Mouse (Mus musculus): ENCODE measurements around the gene Selenbp2. TPM values are rescaled to one million over a fixed set of nuclear protein-coding genes. Genes with fewer than 3 reads are reported as not detected.
"Not testable (repeated sequence)": the region's sequence is repeated elsewhere in the genome, so short reads cannot be mapped to it uniquely, and the experiment has no call there.

Gene Selenbp2
- 0.42 TPM in 1 of 2 replicates, not detected in the other for polyA plus RNA-seq (2016; fragmentation: Nextera tagmentation; extraction: Ambion mirVana)

DNA sequence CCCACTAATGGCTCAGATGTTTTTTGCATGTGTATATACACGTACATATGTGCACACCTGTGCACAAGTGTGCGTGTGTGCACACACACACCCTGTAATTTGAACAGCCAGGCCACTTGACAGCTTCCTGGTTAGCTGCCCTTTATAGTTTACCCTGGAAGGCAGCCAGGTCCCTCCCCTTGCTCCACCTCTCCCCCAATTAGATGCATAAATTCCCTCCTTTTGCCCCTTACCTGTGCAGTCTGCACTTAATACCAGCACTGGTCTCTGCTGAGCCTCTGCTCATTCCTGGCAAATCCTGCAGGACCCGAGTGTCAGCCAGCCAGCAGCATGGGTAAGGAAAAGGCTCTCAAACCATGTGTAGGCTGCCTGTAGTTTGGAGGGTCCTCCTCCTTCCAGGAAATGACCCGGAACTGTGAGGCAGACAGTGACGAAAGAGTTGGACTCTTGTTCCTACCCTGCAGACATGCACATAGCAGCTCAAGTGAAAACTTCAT lies at the start of gene Selenbp2:
Gene Selenbp2 (plus strand): TSS at position 228 of the 497 bp plus-strand sequence.
- Histone ChIP-seq H3K4me2 (replicated peaks) (no peak within 1 kb of the TSS), H3K4me1 (peaks cover 8% of the 10 kb centered on the region; the same call in 1 of the 2 replicates), H3K36me3 (no peaks in the 10 kb centered on the region), H3K9me3 (no peaks in the 10 kb centered on the region), H3K27ac (no peak within 1 kb of the TSS), H3K9ac (no peak within 1 kb of the TSS), H3K27me3 (no peaks in the 10 kb centered on the region), H3K4me3 (no peak within 1 kb of the TSS)
- no peak; the same call in 1 of the 2 replicates for ATAC-seq (ENCODE audit: insufficient number of reproducible peaks, insufficient read depth, low FRiP score, low TSS enrichment)
- 57% methylated on average over 5 of the region's 5 CpGs for WGBS

DNA sequence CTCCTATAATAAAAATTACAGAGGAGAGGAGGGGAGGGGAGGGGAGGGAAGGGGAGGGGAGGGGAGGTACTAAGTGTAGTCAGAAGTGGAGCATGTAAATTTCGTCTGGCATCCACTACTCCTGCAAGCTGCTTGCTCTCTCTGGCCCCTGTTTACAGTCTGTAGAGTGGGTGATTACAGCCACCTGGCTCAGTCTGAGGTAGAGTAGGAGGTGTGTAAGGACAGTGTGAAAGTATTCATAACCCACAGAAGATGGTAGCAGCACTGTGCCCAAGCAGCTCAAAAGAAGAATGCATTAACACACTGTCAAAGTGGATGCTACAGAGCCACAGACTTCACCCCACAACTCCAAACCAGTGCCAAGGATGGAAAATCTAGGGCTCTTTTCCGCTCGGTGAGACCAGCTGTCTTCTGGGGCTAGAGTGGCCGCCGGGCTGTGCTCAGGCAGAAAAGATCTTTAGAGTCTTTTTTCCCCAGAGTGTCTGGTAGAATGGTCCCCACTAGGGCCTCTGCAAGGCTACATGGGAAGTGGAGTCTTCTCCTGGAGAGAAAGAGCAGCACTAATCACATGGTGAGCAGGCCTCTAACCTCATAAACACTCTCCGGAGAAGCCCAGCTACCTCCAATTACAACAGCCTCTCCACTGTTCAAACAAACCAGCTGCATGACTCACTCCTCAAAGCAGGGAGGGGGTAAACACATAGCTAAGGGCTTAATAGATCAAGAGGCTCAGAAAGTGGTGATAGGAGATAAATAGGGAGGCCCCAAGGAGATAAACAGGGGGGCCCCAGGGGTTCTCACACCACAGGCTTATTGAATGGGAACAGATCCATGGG lies 44.4 kb upstream of the Selenbp2 start:
- Histone ChIP-seq H3K4me1 (peaks cover 8% of the 10 kb centered on the region), H3K36me3 (no peaks in the 10 kb centered on the region), H3K4me3 (no peak overlapping the region), H3K27me3 (no peaks in the 10 kb centered on the region), H3K9ac (no peak overlapping the region), H3K27ac (peak overlapping the region; percentile 23; the same call in 1 of the 2 replicates), H3K4me2 (replicated peaks) (no peak overlapping the region), H3K9me3 (no peaks in the 10 kb centered on the region)
- 46% methylated on average over 6 of the region's 6 CpGs for WGBS
- peak; percentile 24; the same call in 1 of the 2 replicates for ATAC-seq (ENCODE audit: insufficient number of reproducible peaks, insufficient read depth, low FRiP score, low TSS enrichment)

DNA sequence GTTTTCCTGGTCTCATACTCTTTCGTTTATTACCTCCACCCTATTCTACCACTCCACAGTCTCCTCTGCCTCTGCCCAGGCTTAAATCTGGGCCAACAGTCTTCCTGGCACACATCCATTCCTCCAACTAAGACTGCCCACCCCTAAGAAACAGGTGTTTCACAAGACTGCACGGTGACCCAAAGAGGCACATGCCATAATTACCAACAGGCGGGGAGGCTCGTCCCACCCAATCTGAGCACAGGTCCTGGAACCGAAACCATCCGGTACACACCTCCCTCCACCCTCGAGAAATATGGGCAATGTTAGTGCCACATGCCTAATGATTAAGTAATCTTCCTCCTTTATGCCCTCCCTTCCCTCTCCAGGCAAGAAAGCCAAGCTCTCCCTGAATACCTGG lies 42.9 kb upstream of the Selenbp2 start:
- no peak for ATAC-seq (ENCODE audit: insufficient number of reproducible peaks, insufficient read depth, low FRiP score, low TSS enrichment)

DNA sequence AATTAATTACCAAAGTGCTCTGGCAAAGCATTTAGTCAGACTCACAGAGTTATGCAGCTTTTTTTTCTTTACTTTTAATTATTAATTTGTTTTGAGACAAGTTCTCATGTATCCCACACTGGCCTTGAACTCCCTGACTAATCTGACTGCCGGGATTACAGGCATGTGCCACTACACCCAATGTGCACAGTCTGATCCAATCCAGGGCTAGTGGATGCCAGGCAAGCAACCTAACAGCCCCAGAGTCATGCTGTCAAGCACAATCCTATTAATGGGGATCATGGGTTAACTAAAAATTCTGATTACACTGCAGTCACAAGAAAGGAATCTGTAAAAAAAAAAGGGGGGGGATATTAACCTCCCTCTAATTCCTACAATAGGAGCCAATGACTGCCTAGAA lies 39.4 kb upstream of the Selenbp2 start:
- 59% methylated on average over 1 of the region's 1 CpGs for WGBS

More for the DNA sequence above, 42.9 kb upstream of the Selenbp2 start:
- no peaks in the 10 kb centered on the region for H3K9me3 ChIP-seq
- no peak overlapping the region for H3K9ac ChIP-seq
- peaks cover 8% of the 10 kb centered on the region for H3K4me1 ChIP-seq
- no peaks in the 10 kb centered on the region for H3K36me3 ChIP-seq
- H3K4me3 ChIP-seq: no peak overlapping the region
- H3K27ac ChIP-seq: no peak overlapping the region
- 64% methylated on average over 7 of the region's 7 CpGs for WGBS
- no peak overlapping the region for H3K4me2 ChIP-seq (replicated peaks)
- no peaks in the 10 kb centered on the region for H3K27me3 ChIP-seq

DNA sequence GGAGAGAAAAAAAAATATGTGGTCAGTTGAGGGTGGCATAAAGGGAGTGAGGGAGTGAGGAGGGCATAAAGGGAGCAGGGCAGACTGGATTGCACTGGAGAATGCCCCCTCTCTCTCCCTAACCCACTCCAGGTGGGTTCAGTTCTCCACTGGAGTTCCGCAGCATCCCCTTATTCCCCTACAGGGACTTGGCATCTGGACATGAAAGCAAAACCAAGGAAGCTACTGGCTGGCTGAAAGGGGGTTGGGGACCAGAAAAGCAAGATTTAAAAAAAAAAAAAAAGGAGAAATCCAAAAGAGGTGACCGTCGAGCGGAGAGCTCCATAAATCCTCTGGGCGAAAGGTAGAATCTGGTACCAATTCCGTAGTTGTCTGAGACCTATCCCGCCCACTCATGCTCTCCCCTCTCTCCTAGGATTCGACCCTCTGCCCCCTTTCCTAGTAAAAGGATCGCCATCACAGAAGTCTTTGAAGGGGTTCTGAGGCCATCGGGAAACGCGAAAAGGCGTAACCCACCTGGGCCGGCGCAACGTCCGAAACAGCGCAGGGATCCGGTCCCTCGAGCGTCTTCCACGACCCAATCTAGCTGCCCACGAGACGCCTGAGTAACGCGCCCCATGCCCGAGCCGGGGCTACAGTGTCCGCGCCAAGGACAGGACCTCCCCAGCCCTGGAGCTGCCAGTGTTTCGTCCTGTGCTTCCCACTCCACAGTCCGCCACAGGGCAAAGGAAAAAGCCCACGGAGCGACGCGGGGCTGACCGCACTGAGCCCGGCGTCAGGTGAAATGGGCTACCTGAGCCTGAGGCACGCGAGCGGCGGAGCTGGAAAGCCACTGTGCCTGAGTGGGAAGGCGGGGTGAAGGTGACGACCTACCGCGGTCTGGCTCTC lies 35.3 kb upstream of the Selenbp2 start:
- H3K27me3 ChIP-seq, H3K27ac ChIP-seq, H3K36me3 ChIP-seq, H3K4me1 ChIP-seq, H3K9me3 ChIP-seq: not testable (repeated sequence)
- peak overlapping the region; percentile 36 for H3K9ac ChIP-seq
- 0 out of 2 replicates have a peak, but pooled peaks have one; percentile 4 for ATAC-seq (ENCODE audit: insufficient number of reproducible peaks, insufficient read depth, low FRiP score, low TSS enrichment)
- peak overlapping the region; percentile 35 for H3K4me3 ChIP-seq
- WGBS: 2% methylated on average over 27 of the region's 47 CpGs
- peak overlapping the region; percentile 63 for H3K4me2 ChIP-seq (replicated peaks)

More for the DNA sequence above, 39.4 kb upstream of the Selenbp2 start:
- not testable (repeated sequence) for H3K4me3 ChIP-seq; ATAC-seq (ENCODE audit: insufficient number of reproducible peaks, insufficient read depth, low FRiP score, low TSS enrichment); H3K36me3 ChIP-seq; H3K9ac ChIP-seq; H3K9me3 ChIP-seq; H3K4me2 ChIP-seq (replicated peaks); H3K27me3 ChIP-seq; H3K4me1 ChIP-seq; H3K27ac ChIP-seq

DNA sequence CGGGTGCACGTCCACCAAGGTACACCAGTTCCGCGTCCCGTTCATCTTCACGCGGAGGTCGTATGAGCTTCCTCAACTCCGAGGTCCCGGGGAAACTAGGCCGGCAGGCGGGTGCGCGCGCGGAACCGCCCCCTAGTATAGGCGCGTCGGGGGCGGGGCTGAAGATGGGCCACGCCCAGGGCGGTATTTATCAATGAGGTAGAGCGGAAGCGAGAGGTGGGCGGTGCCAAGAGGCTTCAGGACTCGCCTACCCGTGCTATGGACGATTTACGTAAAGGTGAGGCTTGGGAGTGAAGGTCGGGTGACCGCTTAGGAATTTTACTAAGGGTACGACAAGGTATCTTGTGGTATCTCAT lies 34.6 kb upstream of the Selenbp2 start, which contains the start of gene Tuft1:
Gene Tuft1 (minus strand): TSS at position 133 of the 356 bp plus-strand sequence.
- peak within 1 kb of the TSS; percentile 36 for H3K9ac ChIP-seq

DNA sequence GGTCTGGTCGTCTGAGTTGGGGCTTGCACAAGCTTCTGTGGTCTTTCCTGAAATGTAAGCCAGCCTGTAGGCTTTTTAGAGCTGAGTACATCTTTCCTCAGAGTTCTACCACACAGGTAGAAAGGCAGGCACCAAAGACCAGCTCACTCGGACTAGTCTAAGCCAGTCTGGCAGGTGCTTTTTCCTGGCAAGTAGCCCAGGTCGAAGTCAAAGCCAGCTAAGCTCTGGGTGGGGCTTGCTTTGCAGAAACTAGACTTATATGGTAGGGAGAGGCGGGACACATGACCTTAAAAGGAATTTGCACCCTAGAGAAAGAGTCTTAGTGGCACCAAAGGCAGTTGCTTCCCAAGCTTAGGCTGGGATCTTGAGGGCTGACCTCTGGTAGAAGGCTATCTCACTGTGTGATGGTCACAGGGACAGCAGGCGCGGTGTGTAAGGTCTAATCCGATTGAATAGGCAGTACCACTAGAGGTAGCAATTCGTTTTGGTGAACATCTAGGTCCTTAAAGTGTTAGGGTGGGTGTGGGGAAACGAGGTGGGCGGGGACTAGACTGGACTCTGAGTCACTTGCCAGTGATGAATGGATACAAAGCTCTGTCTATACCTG lies 34.1 kb upstream of the Selenbp2 start:
- H3K9me3 ChIP-seq, H3K4me1 ChIP-seq, H3K9ac ChIP-seq, H3K27me3 ChIP-seq, H3K27ac ChIP-seq, H3K4me3 ChIP-seq, H3K36me3 ChIP-seq: not testable (repeated sequence)
- peak overlapping the region; percentile 26 for H3K4me2 ChIP-seq (replicated peaks)
- ATAC-seq (ENCODE audit: insufficient number of reproducible peaks, insufficient read depth, low FRiP score, low TSS enrichment): peak; percentile 70; the same call in 1 of the 2 replicates
- WGBS: 33% methylated on average over 8 of the region's 10 CpGs

More for the DNA sequence above, 34.6 kb upstream of the Selenbp2 start, which contains the start of gene Tuft1:
- H3K36me3 ChIP-seq, H3K27me3 ChIP-seq, H3K4me1 ChIP-seq, H3K9me3 ChIP-seq, H3K27ac ChIP-seq: not testable (repeated sequence)
- under 1% methylated on average over 23 of the region's 33 CpGs for WGBS
- ATAC-seq (ENCODE audit: insufficient number of reproducible peaks, insufficient read depth, low FRiP score, low TSS enrichment): peak; percentile 79
- Histone ChIP-seq H3K4me2 (replicated peaks) (peak within 1 kb of the TSS; percentile 63), H3K4me3 (peak within 1 kb of the TSS; percentile 35)

DNA sequence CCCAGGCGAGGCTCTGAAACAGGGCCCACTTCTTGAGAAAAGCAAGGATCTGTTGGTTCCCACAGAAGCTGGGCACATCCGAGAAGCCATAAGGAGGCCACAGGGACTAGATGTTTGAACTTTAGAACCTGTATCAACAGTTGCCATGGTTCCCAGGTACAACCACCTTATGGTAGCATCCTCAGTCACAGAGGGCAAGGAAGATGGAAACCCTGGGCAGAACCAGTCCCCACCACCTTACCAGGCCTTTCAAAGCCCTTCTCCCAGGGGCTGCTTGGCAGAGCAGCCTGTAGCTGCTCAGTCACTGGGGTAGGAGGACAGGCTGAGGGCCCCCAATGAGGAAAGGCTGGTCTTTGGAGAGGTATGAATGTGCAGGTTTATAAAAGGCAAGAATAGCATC lies 32.5 kb upstream of the Selenbp2 start:
- not testable (repeated sequence) for H3K4me1 ChIP-seq; H3K9me3 ChIP-seq; H3K36me3 ChIP-seq; ATAC-seq (ENCODE audit: insufficient number of reproducible peaks, insufficient read depth, low FRiP score, low TSS enrichment); H3K4me2 ChIP-seq (replicated peaks); H3K4me3 ChIP-seq; H3K27ac ChIP-seq; H3K27me3 ChIP-seq; H3K9ac ChIP-seq
- WGBS: 83% methylated on average over 2 of the region's 2 CpGs

DNA sequence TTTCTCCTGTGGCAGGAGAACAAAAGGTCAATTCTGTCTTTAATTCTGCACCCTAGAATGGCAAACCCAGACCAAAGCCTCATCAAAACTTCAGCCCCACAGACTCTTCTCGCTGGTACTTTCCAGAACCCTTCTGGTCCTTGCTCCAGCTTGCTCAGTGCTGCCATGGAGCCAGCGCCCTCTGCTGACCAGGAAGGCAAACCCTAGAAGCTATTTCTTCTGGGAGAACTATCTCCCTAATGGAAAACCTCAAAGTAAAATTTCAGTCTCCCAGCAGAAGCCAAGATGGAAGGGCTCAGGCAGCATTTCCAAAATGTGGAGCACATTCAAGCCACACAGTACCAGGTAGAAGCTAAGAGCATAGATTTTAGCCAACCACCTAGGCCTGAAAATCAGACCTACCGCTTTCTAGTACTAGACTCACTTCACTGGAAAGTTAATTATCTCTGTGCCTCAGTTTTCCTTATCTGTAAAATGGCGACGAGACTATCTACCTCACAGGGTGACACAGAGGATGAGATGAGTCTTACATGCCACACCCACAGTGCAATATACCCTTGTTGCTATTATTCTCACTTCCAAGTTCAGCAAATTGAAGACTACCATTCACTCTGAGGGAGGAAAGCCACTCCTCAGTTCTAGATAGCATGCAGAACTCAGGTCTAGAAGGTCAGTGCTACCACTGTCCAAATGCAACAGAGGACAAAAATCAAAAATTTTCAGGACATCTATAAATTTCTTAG lies 28.1 kb upstream of the Selenbp2 start:
- not testable (repeated sequence) for H3K36me3 ChIP-seq; H3K9me3 ChIP-seq; H3K4me1 ChIP-seq; ATAC-seq (ENCODE audit: insufficient number of reproducible peaks, insufficient read depth, low FRiP score, low TSS enrichment); H3K27me3 ChIP-seq; H3K9ac ChIP-seq; H3K4me2 ChIP-seq (replicated peaks); H3K27ac ChIP-seq; H3K4me3 ChIP-seq
- WGBS: 64% methylated on average over 5 of the region's 5 CpGs

DNA sequence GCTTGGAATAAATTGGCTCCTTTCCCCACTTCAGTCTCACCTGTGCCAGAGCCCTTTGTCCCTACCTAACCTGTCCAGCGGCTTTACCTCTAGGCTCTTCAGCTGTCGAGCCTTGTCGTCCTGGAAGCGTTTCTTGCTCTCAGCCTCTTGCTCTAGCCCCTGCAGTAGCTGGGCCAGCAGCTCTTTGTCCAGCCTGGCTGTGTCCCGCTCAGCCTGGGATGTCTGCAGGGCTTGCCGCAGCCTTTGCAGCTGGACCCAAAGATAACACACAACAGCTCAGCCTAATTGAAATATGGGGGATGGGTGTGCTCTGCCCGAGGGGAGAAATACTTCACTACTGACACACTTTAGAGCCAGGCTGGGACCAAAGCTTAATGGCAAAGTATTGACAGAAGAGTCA lies 27.5 kb upstream of the Selenbp2 start:
- 18% methylated on average over 7 of the region's 7 CpGs for WGBS
- H3K36me3 ChIP-seq; ATAC-seq (ENCODE audit: insufficient number of reproducible peaks, insufficient read depth, low FRiP score, low TSS enrichment); H3K27ac ChIP-seq; H3K27me3 ChIP-seq; H3K9me3 ChIP-seq; H3K9ac ChIP-seq; H3K4me1 ChIP-seq; H3K4me2 ChIP-seq (replicated peaks); H3K4me3 ChIP-seq: not testable (repeated sequence)

DNA sequence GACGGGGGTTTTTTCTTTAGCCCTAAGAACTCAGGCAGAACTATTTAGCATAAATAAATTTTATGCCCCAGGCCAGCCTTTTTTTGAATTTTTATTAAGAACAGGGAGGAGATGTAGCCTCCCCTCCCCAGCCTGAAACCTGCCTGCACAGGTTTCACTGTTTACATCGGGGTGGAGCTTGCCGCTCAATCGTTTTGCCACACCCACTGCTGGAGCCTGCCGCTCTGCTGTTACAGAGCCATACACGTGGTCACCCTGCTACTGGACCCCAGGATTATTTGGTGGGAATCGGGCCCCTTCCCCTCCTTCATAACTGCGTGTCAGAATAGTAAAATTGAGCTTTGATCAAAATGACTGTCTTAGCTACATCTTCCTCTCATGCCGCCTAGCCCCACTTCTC lies 18.3 kb upstream of the Selenbp2 start:
- not testable (repeated sequence) for H3K9ac ChIP-seq; H3K9me3 ChIP-seq; H3K27me3 ChIP-seq; ATAC-seq (ENCODE audit: insufficient number of reproducible peaks, insufficient read depth, low FRiP score, low TSS enrichment); H3K4me2 ChIP-seq (replicated peaks); H3K27ac ChIP-seq; H3K36me3 ChIP-seq; H3K4me1 ChIP-seq; H3K4me3 ChIP-seq
- 80% methylated on average over 9 of the region's 9 CpGs for WGBS
